Mouse (Mus musculus) common myeloid progenitor, adult 5-6 weeks (primary cell): ENCODE measurements at regions not wholly inside any gene's neighbourhood (a gene's known extent, or its start where the extent isn't known, plus 50 kb on each side); places are given as distances from the start of the nearest gene placed in this dataset.

ENCODE experiments used
- ATAC-seq: replicated peaks from 2 replicates; pipeline ENCODE4 v1.8.0; 2016; ENCODE audit warnings: low read depth, mild to moderate bottlenecking, moderate TSS enrichment, inconsistent platforms; ENCODE audit not compliant: poor library complexity, severe bottlenecking

GRCm38 (mm10) chr13:102537424-102538242 lies 155.7 kb upstream of the Cd180 start:
- ATAC-seq: peak; percentile 66

DNA sequence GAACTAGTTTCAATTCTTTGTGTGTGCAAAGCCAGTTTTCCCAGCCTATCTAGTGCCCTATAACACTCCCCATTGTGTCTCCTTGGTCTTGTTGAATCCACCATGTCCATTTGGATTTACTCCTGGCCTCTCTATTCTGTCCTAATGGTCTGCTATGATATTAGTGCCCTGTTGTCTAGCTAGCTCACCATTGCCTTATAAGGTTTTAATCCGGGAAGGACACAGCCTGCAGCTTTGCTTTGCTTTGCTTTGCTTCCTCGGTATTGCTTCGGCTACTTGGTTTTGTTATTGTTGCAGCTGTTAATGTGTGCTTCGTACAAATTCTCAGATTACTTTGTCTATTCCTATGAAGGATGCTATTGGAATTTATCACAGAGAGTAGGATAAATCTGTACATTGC lies 152.9 kb upstream of the Cd180 start:
- ATAC-seq: no peak

GRCm38 (mm10) chr13:102544359-102545165 lies 148.8 kb upstream of the Cd180 start:
- no peak for ATAC-seq

GRCm38 (mm10) chr13:102545845-102546615 lies 147.3 kb upstream of the Cd180 start:
- no peak for ATAC-seq

- no peak for ATAC-seq
Measured at GRCm38 (mm10) chr13:102548252-102548651, 145.1 kb upstream of the Cd180 start.

DNA sequence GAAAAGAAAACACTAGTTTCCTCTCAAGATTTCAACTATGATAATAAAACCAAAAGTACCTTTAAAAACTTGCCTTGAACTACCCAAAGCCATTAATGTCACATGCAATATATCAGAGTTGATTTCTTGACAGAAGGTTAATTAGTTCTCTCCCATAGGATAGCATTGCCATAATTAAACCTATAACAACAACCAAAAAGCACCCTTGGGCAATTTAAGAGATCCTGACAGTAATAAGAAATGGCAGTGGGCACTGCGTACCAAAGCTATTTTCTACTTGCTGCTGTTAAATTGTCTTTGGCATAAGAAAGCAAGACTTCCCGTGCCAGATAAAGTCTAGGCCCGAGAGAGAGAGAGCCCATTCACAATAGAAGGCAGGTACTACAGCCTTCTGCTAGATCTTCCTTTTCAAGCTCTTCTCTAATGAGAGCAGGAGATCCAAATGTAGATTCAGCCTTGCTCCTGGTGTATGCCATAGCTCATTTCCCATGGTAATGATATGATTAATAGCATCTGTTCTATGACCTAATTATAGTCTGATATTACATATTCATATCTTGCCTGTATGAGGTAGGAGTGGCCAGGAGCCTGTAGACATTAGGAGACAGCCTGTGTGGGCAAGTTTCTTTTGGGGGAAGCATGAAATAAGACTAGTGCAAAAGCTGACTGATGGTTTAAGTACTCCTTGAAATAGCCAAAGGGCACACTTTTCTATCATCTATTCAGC lies 126.3 kb upstream of the Cd180 start:
- no peak for ATAC-seq

DNA sequence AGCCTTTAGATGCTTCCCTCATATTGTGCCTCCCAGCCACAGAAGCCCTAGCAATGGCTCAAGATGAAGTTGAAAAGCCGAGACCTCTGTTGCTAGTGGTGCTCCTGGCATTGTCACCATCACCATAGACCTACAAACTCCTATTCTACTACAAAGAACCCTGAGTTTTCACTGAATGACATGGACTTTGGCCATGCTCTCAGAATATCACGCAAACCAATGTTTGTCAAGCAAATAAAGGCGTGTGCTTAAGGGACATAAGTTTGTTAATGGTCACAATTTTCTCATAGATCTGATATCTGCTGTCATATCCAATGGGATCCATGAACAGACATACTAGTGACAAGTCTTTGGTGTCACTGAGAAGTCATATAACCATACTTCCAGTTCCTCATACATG lies 123.8 kb upstream of the Cd180 start:
- no peak for ATAC-seq

DNA sequence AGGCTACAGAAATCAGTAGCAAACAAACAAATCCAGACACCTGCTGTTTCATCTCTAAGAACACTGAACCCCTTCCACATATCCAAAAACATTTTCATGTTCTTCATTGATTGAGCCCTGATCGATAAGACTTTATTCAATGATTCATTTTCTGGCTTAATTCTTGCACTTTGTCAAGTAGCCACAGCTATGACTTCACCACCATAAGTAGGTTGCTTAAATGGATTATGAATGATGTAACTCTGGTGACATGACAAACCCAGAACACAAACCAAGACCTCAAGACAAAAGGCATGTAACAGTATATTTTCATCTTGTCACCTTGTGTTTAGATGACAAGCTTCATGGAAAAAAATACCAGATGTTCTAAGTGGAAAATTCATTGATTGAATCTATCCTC lies 123.1 kb upstream of the Cd180 start:
- no peak for ATAC-seq

- peak; percentile 96 for ATAC-seq
Measured at GRCm38 (mm10) chr13:102573286-102573921, 120.0 kb upstream of the Cd180 start.

DNA sequence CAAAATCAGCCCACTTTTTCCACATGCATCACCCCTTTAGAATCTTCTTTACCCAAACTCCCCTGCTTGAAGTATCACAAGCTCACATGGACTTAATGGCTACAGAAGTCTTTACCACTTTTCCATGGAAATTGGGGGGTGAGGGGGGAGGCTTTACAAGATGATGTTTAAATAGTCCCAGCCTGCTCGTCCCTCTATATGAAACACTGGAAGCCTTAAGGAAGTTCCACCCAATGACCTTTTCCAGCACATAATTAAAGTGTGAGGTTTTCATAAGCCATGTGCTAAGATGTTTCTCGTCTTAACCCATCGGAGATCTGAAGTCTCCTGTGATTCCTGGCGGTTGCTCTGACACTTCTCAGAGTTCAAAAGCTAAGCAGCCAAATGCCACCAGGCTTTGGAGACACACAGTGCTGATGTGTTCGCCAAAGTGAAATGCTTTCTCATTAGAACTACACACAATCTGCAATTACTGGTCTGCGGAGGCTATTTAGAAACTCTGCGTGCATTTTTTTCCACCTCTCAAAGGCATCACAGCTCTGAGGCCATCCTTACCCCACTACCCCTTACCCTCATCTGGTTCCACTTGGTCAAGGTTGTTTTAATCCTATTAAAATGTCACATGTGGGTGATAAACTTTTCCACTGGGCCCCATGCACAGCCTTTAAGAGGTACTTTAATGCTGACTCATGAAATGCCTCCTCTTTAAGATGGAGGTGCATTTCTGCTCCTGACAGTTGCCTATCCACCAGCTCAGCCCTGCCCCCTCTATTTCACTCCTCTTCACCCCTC lies 116.3 kb upstream of the Cd180 start:
- ATAC-seq: no peak

- no peak for ATAC-seq
Measured at GRCm38 (mm10) chr13:102578811-102579210, 114.5 kb upstream of the Cd180 start.

DNA sequence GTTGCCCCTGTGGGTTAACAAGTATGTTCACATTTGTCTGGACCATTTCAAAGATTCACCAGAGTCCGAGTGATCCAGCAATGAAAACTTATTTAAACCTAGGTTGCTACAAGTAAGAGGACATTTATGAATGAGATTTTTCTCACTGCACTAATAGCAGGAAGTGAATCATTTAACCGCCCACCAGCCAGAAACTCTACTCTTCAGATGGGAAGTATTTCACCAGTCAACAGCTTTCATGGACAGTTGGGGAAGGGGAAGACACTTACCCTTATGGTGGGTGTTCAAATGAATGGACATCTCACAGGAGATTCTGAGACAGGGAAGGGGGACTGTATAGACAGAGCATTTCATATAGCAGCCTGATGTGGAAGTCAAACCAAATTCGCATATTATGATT lies 113.7 kb upstream of the Cd180 start:
- ATAC-seq: 0 out of 2 replicates have a peak, but pooled peaks have one; percentile 8

GRCm38 (mm10) chr13:102583984-102584645 lies 109.2 kb upstream of the Cd180 start:
- ATAC-seq: no peak

DNA sequence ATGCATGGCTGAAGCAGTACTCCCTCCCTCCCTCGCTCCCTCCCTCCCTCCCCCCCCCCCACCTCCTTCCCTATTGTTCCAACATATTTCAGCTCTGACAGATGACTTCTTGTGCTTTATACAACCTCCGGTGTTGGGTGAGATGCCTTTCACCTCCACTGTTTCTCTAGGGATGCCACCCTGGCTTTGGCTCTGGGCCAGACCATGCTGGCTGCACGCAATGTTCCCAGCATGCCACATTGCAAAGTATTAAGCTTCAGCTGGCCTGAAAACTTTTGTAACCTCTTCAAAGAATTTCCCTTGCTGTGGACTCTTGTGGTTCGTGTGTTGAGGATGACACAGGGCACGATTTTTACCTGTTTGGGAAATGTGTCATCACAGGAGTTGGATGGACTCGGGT lies 107.1 kb upstream of the Cd180 start:
- no peak for ATAC-seq

GRCm38 (mm10) chr13:102589680-102590435 lies 103.5 kb upstream of the Cd180 start:
- no peak for ATAC-seq

DNA sequence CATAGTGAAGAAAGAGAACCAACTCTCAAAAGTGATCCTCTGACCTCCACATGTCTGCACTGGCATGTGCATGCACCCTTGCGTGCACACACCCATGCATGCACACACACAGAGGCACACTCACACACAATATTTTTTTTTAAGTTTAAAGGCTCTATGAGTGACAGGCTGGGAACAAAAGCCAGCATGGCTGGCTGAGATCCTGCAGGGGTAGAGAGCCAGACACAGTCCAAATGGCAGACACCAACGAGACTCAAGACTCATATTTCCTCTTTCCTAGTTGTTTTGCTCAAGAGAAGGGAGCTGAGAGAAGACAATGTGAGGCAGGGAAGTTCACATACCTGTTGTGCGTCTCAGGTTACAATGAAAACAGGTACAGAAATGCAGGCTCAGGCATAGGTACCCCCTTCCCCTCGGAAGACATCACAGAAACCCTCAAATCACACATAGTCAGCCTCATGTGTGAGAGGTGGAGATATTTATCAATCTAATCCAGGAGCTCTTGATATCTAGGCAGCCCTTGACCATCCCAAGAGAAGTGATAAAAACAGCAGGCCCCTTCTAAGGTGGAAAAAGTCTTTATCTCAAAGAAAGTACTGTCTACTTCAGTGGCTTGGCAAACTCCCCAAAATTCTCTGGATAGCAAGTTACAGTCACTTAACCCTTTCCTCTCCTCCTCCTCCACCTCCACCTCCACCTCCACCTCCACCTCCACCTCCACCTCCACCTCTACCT lies 101.4 kb upstream of the Cd180 start:
- no peak for ATAC-seq
